Mouse (Mus musculus): ENCODE results near the gene Ccdc187. TPM values are rescaled to one million over a fixed set of nuclear protein-coding genes. Genes with fewer than 3 reads are reported as not detected.

Gene Ccdc187
- polyA plus RNA-seq, 1 experiment, result 0.34 TPM

- 77% methylated on average over 6 of the region's 6 CpGs for WGBS
- H3K36me3 ChIP-seq (ENCODE audit: control insufficient read depth, insufficient read depth, low read length), result no peaks in the 10 kb centered on the region
- no peak overlapping the region for H3K27ac ChIP-seq (ENCODE audit: insufficient read depth, low read depth, low read length)
- H3K4me3 ChIP-seq (ENCODE audit: low read depth, low read length), result no peak overlapping the region
- H3K4me1 ChIP-seq (ENCODE audit: control insufficient read depth, insufficient read depth, insufficient read length, low read length), result no peaks in the 10 kb centered on the region
- no peaks in the 10 kb centered on the region for H3K27me3 ChIP-seq (ENCODE audit: control insufficient read depth, insufficient read depth, low read length)
- no peak for TF ChIP-seq CTCF (IDR thresholded peaks at IDR 0.05; ENCODE audit: extremely low read depth, insufficient read length, insufficient replicate concordance, low read depth, low read length)
- TF ChIP-seq POLR2A (IDR thresholded peaks at IDR 0.05; ENCODE audit: low read depth, low read length), result no peak
These were observed 36.3 kb upstream of the Ccdc187 start for GRCm38 (mm10) chr2:26330702-26331101.

- Histone ChIP-seq H3K27ac (ENCODE audit: insufficient read depth, low read depth, low read length) (no peak overlapping the region), H3K36me3 (ENCODE audit: control insufficient read depth, insufficient read depth, low read length) (no peaks in the 10 kb centered on the region), H3K27me3 (ENCODE audit: control insufficient read depth, insufficient read depth, low read length) (no peaks in the 10 kb centered on the region), H3K4me3 (ENCODE audit: low read depth, low read length) (no peak overlapping the region), H3K4me1 (ENCODE audit: control insufficient read depth, insufficient read depth, insufficient read length, low read length) (no peaks in the 10 kb centered on the region)
- no peak for TF ChIP-seq POLR2A (IDR thresholded peaks at IDR 0.05; ENCODE audit: low read depth, low read length)
- TF ChIP-seq CTCF (IDR thresholded peaks at IDR 0.05; ENCODE audit: extremely low read depth, insufficient read length, insufficient replicate concordance, low read depth, low read length), result no peak
- WGBS, result 94% methylated on average over 4 of the region's 4 CpGs
These were observed 35.7 kb upstream of the Ccdc187 start for GRCm38 (mm10) chr2:26330056-26330468.

GRCm38 (mm10) chr2:26329402-26329801 is 35.0 kb upstream of the Ccdc187 start:
- Histone ChIP-seq H3K4me3 (ENCODE audit: low read depth, low read length) (no peak overlapping the region), H3K27ac (ENCODE audit: insufficient read depth, low read depth, low read length) (no peak overlapping the region), H3K36me3 (ENCODE audit: control insufficient read depth, insufficient read depth, low read length) (no peaks in the 10 kb centered on the region), H3K4me1 (ENCODE audit: control insufficient read depth, insufficient read depth, insufficient read length, low read length) (no peaks in the 10 kb centered on the region), H3K27me3 (ENCODE audit: control insufficient read depth, insufficient read depth, low read length) (no peaks in the 10 kb centered on the region)
- 52% methylated on average over 8 of the region's 8 CpGs for WGBS
- no peak for TF ChIP-seq POLR2A (IDR thresholded peaks at IDR 0.05; ENCODE audit: low read depth, low read length)
- TF ChIP-seq CTCF (IDR thresholded peaks at IDR 0.05; ENCODE audit: extremely low read depth, insufficient read length, insufficient replicate concordance, low read depth, low read length), result no peak

- 69% methylated on average over 4 of the region's 4 CpGs for WGBS
- Histone ChIP-seq H3K4me1 (ENCODE audit: control insufficient read depth, insufficient read depth, insufficient read length, low read length) (no peaks in the 10 kb centered on the region), H3K27me3 (ENCODE audit: control insufficient read depth, insufficient read depth, low read length) (no peaks in the 10 kb centered on the region), H3K36me3 (ENCODE audit: control insufficient read depth, insufficient read depth, low read length) (no peaks in the 10 kb centered on the region), H3K4me3 (ENCODE audit: low read depth, low read length) (no peak overlapping the region), H3K27ac (ENCODE audit: insufficient read depth, low read depth, low read length) (no peak overlapping the region)
- TF ChIP-seq POLR2A (IDR thresholded peaks at IDR 0.05; ENCODE audit: low read depth, low read length) (no peak), CTCF (IDR thresholded peaks at IDR 0.05; ENCODE audit: extremely low read depth, insufficient read length, insufficient replicate concordance, low read depth, low read length) (no peak)
These were observed 33.5 kb upstream of the Ccdc187 start for GRCm38 (mm10) chr2:26327852-26328251.

GRCm38 (mm10) chr2:26325386-26326181 is 31.2 kb upstream of the Ccdc187 start:
- Histone ChIP-seq H3K4me1 (ENCODE audit: control insufficient read depth, insufficient read depth, insufficient read length, low read length) (no peaks in the 10 kb centered on the region), H3K27me3 (ENCODE audit: control insufficient read depth, insufficient read depth, low read length) (no peaks in the 10 kb centered on the region), H3K36me3 (ENCODE audit: control insufficient read depth, insufficient read depth, low read length) (no peaks in the 10 kb centered on the region), H3K27ac (ENCODE audit: insufficient read depth, low read depth, low read length) (no peak overlapping the region), H3K4me3 (ENCODE audit: low read depth, low read length) (no peak overlapping the region)
- WGBS, result 62% methylated on average over 15 of the region's 15 CpGs
- TF ChIP-seq CTCF (IDR thresholded peaks at IDR 0.05; ENCODE audit: extremely low read depth, insufficient read length, insufficient replicate concordance, low read depth, low read length), result peak; percentile 89
- TF ChIP-seq POLR2A (IDR thresholded peaks at IDR 0.05; ENCODE audit: low read depth, low read length), result no peak

- Histone ChIP-seq H3K36me3 (ENCODE audit: control insufficient read depth, insufficient read depth, low read length) (no peaks in the 10 kb centered on the region), H3K27ac (ENCODE audit: insufficient read depth, low read depth, low read length) (no peak overlapping the region), H3K27me3 (ENCODE audit: control insufficient read depth, insufficient read depth, low read length) (no peaks in the 10 kb centered on the region), H3K4me3 (ENCODE audit: low read depth, low read length) (no peak overlapping the region), H3K4me1 (ENCODE audit: control insufficient read depth, insufficient read depth, insufficient read length, low read length) (no peaks in the 10 kb centered on the region)
- TF ChIP-seq POLR2A (IDR thresholded peaks at IDR 0.05; ENCODE audit: low read depth, low read length) (no peak), CTCF (IDR thresholded peaks at IDR 0.05; ENCODE audit: extremely low read depth, insufficient read length, insufficient replicate concordance, low read depth, low read length) (no peak)
- 69% methylated on average over 2 of the region's 2 CpGs for WGBS
These were observed 30.6 kb upstream of the Ccdc187 start for GRCm38 (mm10) chr2:26324917-26325316.

GRCm38 (mm10) chr2:26323589-26324325 is 29.4 kb upstream of the Ccdc187 start:
- H3K27ac ChIP-seq (ENCODE audit: insufficient read depth, low read depth, low read length), result no peak overlapping the region
- WGBS, result 88% methylated on average over 13 of the region's 13 CpGs
- no peaks in the 10 kb centered on the region for H3K4me1 ChIP-seq (ENCODE audit: control insufficient read depth, insufficient read depth, insufficient read length, low read length)
- TF ChIP-seq POLR2A (IDR thresholded peaks at IDR 0.05; ENCODE audit: low read depth, low read length), result no peak
- no peak for TF ChIP-seq CTCF (IDR thresholded peaks at IDR 0.05; ENCODE audit: extremely low read depth, insufficient read length, insufficient replicate concordance, low read depth, low read length)
- no peaks in the 10 kb centered on the region for H3K36me3 ChIP-seq (ENCODE audit: control insufficient read depth, insufficient read depth, low read length)
- no peak overlapping the region for H3K4me3 ChIP-seq (ENCODE audit: low read depth, low read length)
- no peaks in the 10 kb centered on the region for H3K27me3 ChIP-seq (ENCODE audit: control insufficient read depth, insufficient read depth, low read length)

Measured in small intestine, adult 2 months (tissue).